Mouse (Mus musculus) thymus, adult 2 months (tissue): ENCODE measurements at regions not wholly inside any gene's neighbourhood (a gene's known extent, or its start where the extent isn't known, plus 50 kb on each side); places are given as distances from the start of the nearest gene placed in this dataset.

Experiments
- CTCF ChIP-seq: fragments of 200-500 bp; IDR thresholded peaks from 2 replicates; pipeline ENCODE4 v1.5.1; 2012; ENCODE audit warnings: mild to moderate bottlenecking, control low read depth, low read length, moderate library complexity, borderline replicate concordance; ENCODE audit not compliant: control insufficient read depth, poor library complexity, insufficient read depth; ENCODE audit errors: extremely low read depth
- POLR2A ChIP-seq: fragments of 200-500 bp; IDR thresholded peaks from 2 replicates; pipeline ENCODE4 v1.6.1; 2012; ENCODE audit warnings: mild to moderate bottlenecking, low read length, control low read depth, moderate library complexity; ENCODE audit not compliant: control insufficient read depth, poor library complexity, insufficient read depth; ENCODE audit errors: extremely low read depth

DNA sequence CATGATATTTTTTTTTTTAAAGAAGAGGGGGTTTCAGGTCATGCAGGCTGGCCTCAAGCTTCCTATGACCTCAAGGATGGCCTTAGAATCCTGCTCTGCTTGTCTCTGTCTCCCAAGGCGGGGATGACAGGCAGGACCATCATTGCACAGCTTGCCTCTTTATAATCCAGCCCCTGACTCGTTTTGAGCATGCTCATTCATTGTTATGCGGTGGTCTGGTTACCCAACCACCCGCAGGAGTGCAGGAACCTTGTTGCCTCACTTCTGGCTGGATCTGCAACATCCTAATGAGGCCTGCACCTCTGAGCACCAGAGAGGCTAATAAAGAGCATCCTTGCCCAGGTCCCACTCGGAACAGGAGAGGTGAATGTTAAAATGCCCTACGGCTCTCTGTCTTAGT is 63.4 kb downstream of the Irf2bpl start:
- TF ChIP-seq CTCF = no peak
- TF ChIP-seq POLR2A = no peak
